Mouse (Mus musculus): ENCODE measurements around the gene Tifab. TPM values are rescaled to one million over a fixed set of nuclear protein-coding genes. Genes with fewer than 3 reads are reported as not detected.

Tifab gene
- polyA plus RNA-seq, 1 experiment, result not detected

DNA sequence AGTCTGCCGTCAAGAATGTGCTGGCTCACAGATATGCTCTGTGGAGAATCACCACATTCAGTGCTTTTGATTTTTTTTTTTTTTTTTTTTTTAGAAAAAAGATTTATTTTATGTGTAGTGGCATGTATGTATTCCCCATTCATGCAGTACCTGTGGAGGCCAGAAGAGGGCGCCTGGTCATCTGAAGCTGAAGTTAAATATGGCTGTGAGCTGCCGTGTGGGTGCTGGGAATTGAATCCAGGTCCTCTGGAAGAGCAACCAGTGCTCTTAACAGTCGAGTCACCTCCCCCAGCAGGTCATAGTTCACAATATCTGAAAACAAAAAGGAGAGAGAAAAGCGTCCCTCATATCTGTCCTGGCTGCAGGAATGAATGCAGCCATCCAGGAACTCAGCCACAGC lies 11.0 kb upstream of the Tifab start:
- no peak overlapping the region for H3K4me3 ChIP-seq (ENCODE audit: insufficient read depth, low read depth, low read length)
- H3K4me1 ChIP-seq (ENCODE audit: control insufficient read depth, insufficient read depth, low read length), result no peaks in the 10 kb centered on the region
- WGBS, result 75% methylated on average over 5 of the region's 5 CpGs
- no peak overlapping the region for H3K27ac ChIP-seq (ENCODE audit: insufficient read depth, low read depth, low read length)
- TF ChIP-seq POLR2A (IDR thresholded peaks at IDR 0.05; ENCODE audit: insufficient read depth, low read depth, low read length), result no peak
- TF ChIP-seq CTCF (IDR thresholded peaks at IDR 0.05; ENCODE audit: insufficient read depth, low read depth, low read length), result no peak

DNA sequence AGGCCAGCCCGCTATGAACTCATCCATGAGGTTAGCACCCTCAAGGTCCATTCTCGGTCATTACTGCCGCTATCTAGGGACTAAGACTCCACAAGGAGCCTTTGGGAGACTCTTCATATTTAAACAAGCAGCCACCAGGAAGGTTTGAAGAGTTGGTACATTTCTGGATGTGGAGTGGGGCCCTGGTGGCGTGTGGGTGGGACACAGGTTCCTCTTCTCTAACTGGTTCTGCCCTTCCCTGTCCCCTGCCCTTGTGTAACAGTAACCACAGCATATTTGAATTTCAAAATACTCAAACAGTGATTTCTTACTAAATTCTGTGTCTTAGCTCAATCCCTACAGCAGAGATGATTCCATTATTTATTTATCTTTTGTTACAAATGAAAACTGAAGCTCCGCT lies 5.0 kb upstream of the Tifab start:
- no peak for TF ChIP-seq POLR2A (IDR thresholded peaks at IDR 0.05; ENCODE audit: insufficient read depth, low read depth, low read length)
- TF ChIP-seq CTCF (IDR thresholded peaks at IDR 0.05; ENCODE audit: insufficient read depth, low read depth, low read length), result no peak
- H3K4me3 ChIP-seq (ENCODE audit: insufficient read depth, low read depth, low read length), result no peak overlapping the region
- WGBS, result 93% methylated on average over 5 of the region's 5 CpGs
- 0 out of 2 replicates have a peak, but pooled peaks cover 4% of the 10 kb centered on the region for H3K4me1 ChIP-seq (ENCODE audit: control insufficient read depth, insufficient read depth, low read length)
- H3K27ac ChIP-seq (ENCODE audit: insufficient read depth, low read depth, low read length), result no peak overlapping the region

DNA sequence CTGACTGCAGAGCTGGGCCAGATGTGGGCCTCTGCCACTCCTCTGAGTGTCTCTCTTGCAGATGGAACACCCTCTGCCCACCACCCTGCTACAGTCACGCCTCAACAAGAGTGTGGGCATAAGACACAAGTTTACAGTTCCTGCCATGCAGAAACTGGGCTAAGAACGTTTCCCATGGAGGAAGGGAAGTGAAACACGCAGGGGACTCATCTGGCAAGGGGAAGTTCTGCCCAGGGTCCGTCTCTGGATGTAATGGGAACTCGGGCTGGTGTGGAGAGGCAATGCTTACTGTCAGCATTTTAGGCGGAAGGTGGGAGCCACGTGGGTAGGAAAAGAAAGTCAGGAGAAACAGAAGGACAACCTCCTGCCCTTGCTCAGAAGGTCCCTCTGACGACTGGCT lies 2.7 kb upstream of the Tifab start:
- no peak for TF ChIP-seq POLR2A (IDR thresholded peaks at IDR 0.05; ENCODE audit: insufficient read depth, low read depth, low read length)
- TF ChIP-seq CTCF (IDR thresholded peaks at IDR 0.05; ENCODE audit: insufficient read depth, low read depth, low read length), result no peak
- WGBS, result 70% methylated on average over 8 of the region's 8 CpGs
- no peak overlapping the region for H3K27ac ChIP-seq (ENCODE audit: insufficient read depth, low read depth, low read length)
- no peak overlapping the region for H3K4me3 ChIP-seq (ENCODE audit: insufficient read depth, low read depth, low read length)
- H3K4me1 ChIP-seq (ENCODE audit: control insufficient read depth, insufficient read depth, low read length), result 0 out of 2 replicates have a peak, but pooled peaks cover 4% of the 10 kb centered on the region

DNA sequence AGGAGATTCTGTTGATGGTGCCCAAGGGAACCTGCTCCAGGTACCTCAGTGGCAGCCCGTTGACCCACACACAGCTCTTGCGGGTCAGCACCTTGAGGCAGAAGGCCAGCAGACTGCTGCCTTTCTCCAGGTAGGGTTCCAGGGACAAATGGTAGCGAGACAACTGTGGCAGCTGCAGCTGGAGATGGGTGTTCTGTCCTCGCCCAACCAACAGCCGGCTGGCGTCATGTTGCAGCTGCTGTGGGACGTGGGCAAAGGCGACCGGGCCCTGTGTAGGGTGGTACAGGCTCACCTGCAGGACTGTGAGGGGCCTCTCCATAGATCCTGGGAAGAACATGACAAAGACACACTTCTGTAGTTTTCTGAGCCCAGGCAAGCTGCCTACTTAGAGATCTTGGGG lies 2.4 kb downstream of the Tifab start:
- WGBS, result 96% methylated on average over 9 of the region's 9 CpGs
- Histone ChIP-seq H3K4me3 (ENCODE audit: insufficient read depth, low read depth, low read length) (no peak overlapping the region), H3K4me1 (ENCODE audit: control insufficient read depth, insufficient read depth, low read length) (no peaks in the 10 kb centered on the region; the same call in 1 of the 2 replicates), H3K27ac (ENCODE audit: insufficient read depth, low read depth, low read length) (no peak overlapping the region)
- TF ChIP-seq POLR2A (IDR thresholded peaks at IDR 0.05; ENCODE audit: insufficient read depth, low read depth, low read length), result no peak
- no peak for TF ChIP-seq CTCF (IDR thresholded peaks at IDR 0.05; ENCODE audit: insufficient read depth, low read depth, low read length)

DNA sequence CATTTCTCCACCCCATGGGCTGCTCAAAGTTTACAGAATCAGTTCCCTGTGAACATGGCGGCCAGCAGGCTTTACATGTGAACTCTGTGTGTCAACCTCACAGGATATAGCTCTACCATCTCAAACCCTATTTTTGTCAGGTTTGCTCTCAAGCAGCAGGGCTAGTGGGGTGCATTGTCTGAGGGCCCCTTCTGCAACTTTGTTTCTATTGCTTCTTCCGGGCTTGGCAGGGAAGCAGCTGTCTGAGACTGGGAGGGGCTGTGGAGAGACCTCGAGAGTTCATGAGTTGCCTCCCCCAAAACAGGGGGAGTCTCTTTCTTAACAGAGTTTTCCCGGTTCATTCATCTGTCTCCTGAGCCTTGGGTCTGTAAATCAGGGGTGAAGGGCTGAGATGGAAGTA lies 2.8 kb downstream of the Tifab start:
- TF ChIP-seq CTCF (IDR thresholded peaks at IDR 0.05; ENCODE audit: insufficient read depth, low read depth, low read length) (no peak), POLR2A (IDR thresholded peaks at IDR 0.05; ENCODE audit: insufficient read depth, low read depth, low read length) (no peak)
- 72% methylated on average over 4 of the region's 4 CpGs for WGBS
- H3K27ac ChIP-seq (ENCODE audit: insufficient read depth, low read depth, low read length), result no peak overlapping the region
- no peaks in the 10 kb centered on the region; the same call in 1 of the 2 replicates for H3K4me1 ChIP-seq (ENCODE audit: control insufficient read depth, insufficient read depth, low read length)
- H3K4me3 ChIP-seq (ENCODE audit: insufficient read depth, low read depth, low read length), result no peak overlapping the region

DNA sequence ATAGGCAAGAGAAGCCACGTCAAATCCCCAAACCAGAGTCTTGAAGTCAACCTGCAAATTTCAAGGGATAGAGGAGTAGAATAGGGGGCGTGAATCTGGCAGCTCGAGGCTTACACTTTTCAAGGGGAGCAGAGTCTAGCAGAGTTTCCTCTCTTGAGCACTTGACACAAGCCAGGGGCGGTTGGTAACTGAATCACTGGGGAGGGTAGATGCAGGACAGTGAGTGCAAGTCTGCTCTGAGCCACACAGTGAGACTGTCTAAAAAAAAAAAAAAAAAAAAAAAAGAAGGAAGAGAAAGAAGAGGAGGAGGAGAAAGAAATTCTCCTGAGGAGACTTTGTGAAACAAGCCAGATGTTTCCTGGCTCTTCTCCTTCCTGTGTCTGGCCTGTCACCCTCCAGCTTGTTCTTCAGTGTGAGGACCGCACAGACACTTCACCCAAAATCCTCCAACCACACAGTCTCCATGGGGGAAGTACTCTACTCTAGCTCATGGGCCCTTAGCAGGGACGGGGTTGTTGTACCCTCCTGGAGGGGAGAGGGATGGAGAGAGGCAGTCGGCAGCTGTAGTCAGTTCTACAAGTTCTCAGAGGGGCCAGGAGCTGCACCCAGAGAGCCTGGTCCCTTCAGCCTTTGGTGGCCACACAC lies 5.7 kb downstream of the Tifab start:
- TF ChIP-seq CTCF (IDR thresholded peaks at IDR 0.05; ENCODE audit: insufficient read depth, low read depth, low read length), result no peak
- TF ChIP-seq POLR2A (IDR thresholded peaks at IDR 0.05; ENCODE audit: insufficient read depth, low read depth, low read length), result no peak
- 75% methylated on average over 7 of the region's 7 CpGs for WGBS

DNA sequence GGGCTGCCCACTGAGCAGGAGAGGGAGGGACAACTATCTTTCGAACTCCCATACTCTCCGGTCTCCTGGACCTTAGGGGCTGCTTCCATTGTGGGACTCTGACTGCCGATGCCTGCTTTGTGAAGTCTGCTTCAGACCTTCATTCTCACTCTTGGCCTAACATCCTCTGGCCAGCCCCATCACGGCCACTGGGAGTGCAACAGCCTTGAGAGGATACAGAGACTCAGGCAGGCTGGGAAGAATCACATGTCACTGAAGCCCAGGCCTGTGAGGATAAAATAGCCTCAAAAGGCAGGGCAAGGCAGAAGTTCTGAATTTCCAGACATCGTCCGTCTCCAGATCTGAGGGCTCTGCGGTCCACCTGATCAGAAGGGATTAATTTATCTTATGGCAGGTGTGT lies 6.6 kb downstream of the Tifab start:
- H3K4me3 ChIP-seq (ENCODE audit: insufficient read depth, low read depth, low read length), result no peak overlapping the region
- H3K4me1 ChIP-seq (ENCODE audit: control insufficient read depth, insufficient read depth, low read length), result no peaks in the 10 kb centered on the region; the same call in 1 of the 2 replicates
- no peak overlapping the region for H3K27ac ChIP-seq (ENCODE audit: insufficient read depth, low read depth, low read length)
- TF ChIP-seq CTCF (IDR thresholded peaks at IDR 0.05; ENCODE audit: insufficient read depth, low read depth, low read length) (no peak), POLR2A (IDR thresholded peaks at IDR 0.05; ENCODE audit: insufficient read depth, low read depth, low read length) (no peak)
- WGBS, result 93% methylated on average over 7 of the region's 7 CpGs

More for the DNA sequence above, 5.7 kb downstream of the Tifab start:
- Histone ChIP-seq H3K27ac (ENCODE audit: insufficient read depth, low read depth, low read length) (no peak overlapping the region), H3K4me1 (ENCODE audit: control insufficient read depth, insufficient read depth, low read length) (no peaks in the 10 kb centered on the region; the same call in 1 of the 2 replicates), H3K4me3 (ENCODE audit: insufficient read depth, low read depth, low read length) (no peak overlapping the region)

DNA sequence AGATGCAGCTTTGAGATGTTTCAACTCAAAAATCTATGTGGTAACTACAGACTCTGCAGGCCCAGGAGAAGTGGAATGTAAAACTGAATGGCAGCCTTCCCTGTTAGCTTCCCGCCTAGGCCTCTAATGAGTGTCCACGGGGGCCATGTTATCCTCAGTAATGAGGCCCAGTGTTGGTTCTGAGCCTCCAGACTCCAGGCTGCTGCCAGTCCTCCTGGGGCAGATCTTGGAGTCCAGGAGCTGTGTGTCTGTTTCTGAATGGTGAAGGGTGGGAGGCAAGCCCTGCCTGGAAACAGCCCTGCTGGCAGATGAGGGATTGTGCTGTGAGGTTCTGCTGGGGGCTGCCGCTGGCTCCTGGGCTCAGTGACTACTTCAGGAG lies 10.3 kb downstream of the Tifab start:
- H3K27ac ChIP-seq (ENCODE audit: insufficient read depth, low read depth, low read length), result no peak overlapping the region
- TF ChIP-seq POLR2A (IDR thresholded peaks at IDR 0.05; ENCODE audit: insufficient read depth, low read depth, low read length) (no peak), CTCF (IDR thresholded peaks at IDR 0.05; ENCODE audit: insufficient read depth, low read depth, low read length) (no peak)

DNA sequence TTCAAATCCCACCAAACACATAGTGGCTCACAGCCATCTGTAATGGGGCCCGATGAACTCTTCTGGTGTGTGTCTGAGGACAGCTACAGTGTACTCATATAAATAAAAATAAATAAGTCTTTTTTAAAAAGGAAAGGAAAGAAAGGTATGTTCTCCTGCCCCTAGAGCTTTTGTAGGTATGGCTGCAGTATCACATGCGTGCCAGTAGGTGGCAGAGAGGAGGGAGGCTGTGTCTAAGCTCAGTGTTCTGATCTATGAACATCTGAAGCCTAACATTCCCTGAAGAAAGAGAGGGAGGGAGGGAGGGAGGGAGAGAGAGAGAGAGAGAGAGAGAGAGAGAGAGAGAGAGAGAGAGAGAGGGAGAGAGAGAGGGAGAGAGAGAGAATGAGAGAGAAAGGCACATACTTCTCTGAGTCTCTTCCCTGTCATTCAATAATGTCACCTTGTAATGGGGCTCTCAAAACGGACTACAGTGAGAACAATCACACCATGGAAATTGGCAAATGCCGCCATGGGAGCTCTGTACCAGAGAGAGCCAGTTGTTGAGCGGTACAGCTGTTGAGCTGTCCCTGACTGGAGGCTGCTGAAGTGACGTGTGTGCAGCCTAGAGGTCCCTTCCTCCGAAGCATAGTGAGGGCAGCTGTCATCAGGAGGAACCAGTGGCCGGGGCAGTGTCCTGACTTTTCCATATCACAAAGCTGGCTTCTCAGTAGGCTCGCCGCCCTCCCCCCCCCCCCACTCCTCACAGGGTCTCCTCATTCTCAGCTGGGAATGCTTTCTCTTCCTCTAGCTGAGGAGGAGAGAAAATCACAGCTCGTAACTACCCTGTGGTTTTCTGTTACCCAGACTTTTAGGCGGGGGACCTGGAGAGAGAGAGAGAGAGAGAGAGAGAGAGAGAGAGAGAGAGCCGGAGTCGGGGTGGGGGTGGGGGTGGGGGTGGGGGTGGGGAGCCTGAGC lies 11.0 kb downstream of the Tifab start:
- TF ChIP-seq POLR2A (IDR thresholded peaks at IDR 0.05; ENCODE audit: insufficient read depth, low read depth, low read length) (no peak), CTCF (IDR thresholded peaks at IDR 0.05; ENCODE audit: insufficient read depth, low read depth, low read length) (no peak)
- 36% methylated on average over 13 of the region's 14 CpGs for WGBS

More for the DNA sequence above, 10.3 kb downstream of the Tifab start:
- H3K4me3 ChIP-seq (ENCODE audit: insufficient read depth, low read depth, low read length), result no peak overlapping the region
- 49% methylated on average over 3 of the region's 3 CpGs for WGBS
- no peaks in the 10 kb centered on the region; the same call in 1 of the 2 replicates for H3K4me1 ChIP-seq (ENCODE audit: control insufficient read depth, insufficient read depth, low read length)

More for the DNA sequence above, 11.0 kb downstream of the Tifab start:
- Histone ChIP-seq H3K4me1 (ENCODE audit: control insufficient read depth, insufficient read depth, low read length) (no peaks in the 10 kb centered on the region; the same call in 1 of the 2 replicates), H3K27ac (ENCODE audit: insufficient read depth, low read depth, low read length) (no peak overlapping the region), H3K4me3 (ENCODE audit: insufficient read depth, low read depth, low read length) (no peak overlapping the region)

Data from olfactory bulb, adult 2 months (tissue).